Mouse (Mus musculus) liver, embryonic 14.5 days (tissue): Measurements from ENCODE around the gene Cyb561d2.

Source experiments
- CTCF ChIP-seq: IDR thresholded peaks from 2 replicates; pipeline ENCODE4 v1.5.1; 2016; ENCODE audit warnings: antibody characterized with exemption, low read depth, control low read depth
- EP300 ChIP-seq: IDR thresholded peaks from 2 replicates; pipeline ENCODE4 v1.6.1; 2016; ENCODE audit warnings: antibody characterized with exemption, low read depth

- TF ChIP-seq CTCF (no peak), EP300 (no peak)
These were observed 41.2 kb upstream of the Cyb561d2 start for GRCm38 (mm10) chr9:107583174-107583573.
